Mouse (Mus musculus): ENCODE measurements around the gene Gm20661.
A peak's percentile ranks its signal among the peaks of the same experiment; 100 is the strongest.

The Gm20661 gene

DNA sequence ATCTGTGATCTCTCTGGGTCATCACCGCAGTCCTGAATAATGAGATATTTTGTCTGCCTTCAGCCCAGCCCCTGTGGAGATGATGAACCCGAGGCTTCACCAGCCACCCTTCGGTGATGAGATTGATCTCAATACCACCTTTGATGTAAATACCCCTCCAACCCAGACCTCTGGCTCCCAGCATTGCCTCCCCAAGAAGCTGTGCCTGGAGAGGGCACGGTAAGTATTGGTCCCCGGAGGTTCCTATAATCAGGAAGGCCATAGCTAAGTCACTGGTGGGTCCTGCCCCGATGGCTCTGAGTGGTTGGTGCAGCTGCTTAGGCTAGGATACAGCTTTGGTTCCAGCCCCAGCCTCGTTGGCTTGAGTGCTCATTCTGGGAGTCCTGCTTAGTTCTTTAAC is 14.3 kb upstream of the Gm20661 start:
- no peak for DNase-seq

- DNase-seq = no peak
Observed at GRCm38 (mm10) chr9:107970311-107970710, 12.5 kb upstream of the Gm20661 start.

DNA sequence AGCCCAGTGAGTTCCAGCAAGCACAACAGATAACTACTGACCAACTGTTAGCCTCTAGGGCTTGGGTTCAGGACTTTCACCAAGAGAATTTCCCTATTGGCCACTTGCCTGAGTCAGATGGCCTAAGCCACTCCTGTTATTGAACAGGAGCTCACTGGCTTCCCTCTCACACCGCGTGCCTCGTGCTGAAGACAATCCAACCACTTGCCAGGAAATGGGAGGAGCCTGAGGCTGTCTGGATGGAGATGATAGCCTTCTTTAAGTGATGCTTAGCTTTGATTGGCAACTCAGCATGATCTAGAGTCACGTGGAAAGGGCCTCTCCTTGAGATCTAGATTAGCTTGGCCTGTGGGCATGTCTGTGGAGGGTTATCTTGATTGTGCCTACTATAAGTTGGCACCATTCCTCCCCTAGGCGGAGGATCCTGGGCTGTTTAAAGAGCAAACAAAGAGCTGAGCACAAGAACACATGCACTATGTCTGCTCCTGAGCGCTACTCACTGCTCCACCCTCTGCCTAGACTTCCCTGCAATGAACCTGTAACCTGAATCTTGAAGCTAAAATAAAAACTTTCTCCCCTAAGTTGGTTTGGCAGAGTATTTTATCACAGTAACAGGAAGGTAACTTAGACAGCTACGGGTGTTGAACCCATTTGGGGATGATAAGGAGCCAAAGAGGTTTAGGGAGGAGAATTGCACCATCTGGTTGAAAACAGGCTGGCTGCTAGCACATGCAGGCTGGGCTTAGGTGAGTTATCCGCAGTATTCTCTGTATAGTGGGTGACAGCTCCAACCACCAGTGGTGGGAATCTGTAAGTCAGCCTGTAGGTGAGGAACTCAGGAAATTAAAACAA is 10.9 kb upstream of the Gm20661 start:
- no peak for DNase-seq

- DNase-seq = no peak
Observed at GRCm38 (mm10) chr9:107974491-107975171, 8.2 kb upstream of the Gm20661 start.

DNA sequence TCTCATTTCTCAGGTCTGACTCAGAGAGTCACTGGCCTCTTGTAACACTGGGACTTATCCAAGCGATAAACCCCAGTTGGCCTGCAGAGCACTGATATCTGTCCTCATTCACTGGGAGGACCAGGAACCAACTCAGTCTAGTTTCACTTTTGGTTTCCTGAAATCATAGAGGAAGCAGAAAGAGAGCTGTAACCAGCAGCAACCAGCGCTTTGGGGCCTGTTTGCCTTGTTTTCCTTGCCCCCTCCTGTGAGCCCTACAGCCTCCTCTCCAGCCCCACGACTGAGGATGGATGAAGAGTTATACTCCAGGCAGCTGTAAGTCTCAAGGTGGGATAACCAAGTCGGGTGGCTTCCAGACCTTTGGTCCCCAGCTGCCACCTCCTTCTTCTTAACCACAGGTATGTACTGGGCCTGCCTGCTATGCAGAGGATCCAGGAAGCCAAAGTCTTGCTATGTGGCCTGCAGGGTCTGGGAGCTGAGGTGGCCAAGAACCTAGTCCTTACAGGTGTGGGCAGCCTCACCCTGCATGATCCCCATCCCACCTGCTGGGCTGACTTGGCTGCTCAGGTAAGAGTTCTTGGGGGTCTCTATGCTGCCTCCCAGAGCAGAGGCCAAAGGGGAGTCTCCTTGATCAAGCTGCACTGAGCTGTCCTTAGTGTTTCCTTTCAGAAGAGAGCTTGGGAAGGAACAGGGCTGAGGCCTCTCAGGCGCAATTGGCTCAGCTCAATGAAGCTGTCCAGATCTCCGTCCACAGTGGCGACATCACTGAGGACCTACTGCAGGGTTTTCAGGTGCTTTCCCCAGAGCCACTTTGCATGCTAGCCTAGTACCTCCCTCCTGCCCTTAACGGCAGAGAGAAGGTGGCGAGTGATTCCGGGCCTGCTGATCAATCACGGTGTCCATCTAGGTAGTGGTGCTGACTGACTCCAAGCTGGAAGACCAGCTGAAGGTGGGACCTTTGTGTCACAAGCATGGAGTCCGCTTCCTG is 7.2 kb upstream of the Gm20661 start, which contains the start of gene Uba7:
Uba7 (plus strand) TSS at position 107 of the 988 bp plus-strand sequence.
- DNase-seq = no peak

DNA sequence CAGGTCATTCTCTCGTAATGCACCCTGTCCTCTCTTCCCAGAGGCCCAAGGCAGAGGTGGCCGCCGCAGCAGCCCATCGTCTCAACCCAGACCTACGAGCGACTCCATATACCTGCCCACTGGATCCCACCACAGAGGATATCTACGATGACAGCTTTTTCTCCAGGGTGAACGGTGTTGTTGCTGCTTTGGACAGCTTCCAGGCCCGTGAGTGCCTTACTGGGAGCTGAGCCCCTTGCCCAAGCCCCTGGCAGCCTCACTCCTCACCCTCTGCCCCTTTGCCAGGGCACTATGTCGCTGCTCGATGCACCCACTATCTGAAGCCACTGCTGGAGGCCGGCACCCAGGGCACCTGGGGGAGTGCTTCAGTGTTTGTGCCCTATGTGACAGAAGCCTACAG is 4.0 kb upstream of the Gm20661 start:
- DNase-seq = no peak

GRCm38 (mm10) chr9:107981684-107982605 is 913 bp upstream of the Gm20661 start:
- DNase-seq = peak; percentile 7

DNA sequence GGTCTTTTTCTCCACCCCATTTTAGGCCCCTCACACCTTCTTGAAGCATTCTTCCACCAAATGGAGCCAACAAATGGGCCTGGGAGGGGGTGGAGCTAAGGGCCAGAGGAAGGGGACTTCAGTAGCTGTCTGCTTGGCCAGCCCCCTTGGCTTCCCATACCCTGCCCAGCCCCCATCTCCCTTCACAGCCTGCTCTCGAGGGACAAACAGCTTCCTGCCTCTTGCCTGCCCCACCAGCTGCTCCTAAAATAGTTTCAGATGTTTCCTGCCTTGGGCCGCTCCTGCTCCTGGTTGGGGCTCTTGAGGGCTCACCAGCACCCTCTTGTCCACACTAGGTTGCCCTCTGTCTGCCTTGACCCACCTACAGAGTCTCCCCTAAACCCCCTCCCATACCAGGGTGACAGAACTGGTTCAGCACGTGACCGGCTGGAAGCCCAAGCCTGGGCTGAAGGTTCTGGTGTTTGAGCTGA is 598 bp downstream of the Gm20661 start:
- peak; percentile 82 for DNase-seq

- DNase-seq = no peak
Observed at GRCm38 (mm10) chr9:107984052-107984753, 1.3 kb downstream of the Gm20661 start.

- no peak for DNase-seq
Observed at GRCm38 (mm10) chr9:107984754-107985055, 1.8 kb downstream of the Gm20661 start.

DNA sequence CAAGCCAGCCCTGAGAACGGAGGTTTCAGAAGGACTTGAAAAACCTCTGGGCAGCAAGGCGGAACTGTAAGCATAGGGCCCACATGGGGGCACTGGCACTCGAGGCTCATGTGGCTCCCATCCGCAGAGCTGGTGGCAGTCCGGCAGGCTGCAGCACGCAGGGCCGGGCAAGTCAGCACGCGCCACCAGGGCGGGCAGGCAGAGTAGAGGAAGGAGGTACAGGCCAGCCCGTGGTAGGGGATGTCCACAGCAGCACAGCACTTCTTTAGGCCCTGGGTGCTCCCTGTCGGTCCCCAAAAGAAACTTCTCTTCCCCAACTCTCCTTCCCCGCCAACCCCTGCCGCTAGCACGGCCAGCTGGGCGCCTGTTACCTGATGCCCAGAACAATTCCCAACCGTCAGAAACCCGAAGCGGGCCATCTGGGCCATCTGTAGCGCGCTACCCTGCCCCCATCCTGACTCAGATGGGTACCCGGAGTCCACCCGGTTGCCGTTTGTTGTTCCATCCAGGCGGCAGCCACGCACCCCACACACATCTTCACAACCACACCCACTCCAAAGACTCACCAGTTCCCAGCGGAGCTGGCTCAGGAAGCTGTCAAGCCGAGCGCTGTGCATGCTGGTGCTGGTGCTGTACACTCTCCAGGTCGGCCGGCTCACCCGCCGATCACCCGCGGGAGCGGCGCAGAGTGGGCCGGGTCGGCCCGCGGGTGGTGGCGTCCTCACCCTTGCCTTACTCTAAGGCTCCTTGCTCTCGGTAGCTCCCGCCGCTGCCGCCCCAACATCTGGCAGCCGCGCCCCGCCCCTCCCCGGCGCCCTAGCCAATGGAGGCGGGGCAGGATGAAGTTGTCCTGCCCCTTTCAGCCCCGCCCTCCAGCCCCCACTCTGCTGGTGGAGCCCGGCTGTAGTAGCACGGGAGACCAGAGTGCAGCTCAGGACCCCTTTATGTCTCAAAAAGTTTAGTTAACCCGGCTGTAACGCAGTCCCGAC is 2.6 kb downstream of the Gm20661 start, which contains the start of gene Inka1:
Inka1 (minus strand) TSS at position 749 of the 989 bp plus-strand sequence.
- peak; percentile 92 for DNase-seq

DNA sequence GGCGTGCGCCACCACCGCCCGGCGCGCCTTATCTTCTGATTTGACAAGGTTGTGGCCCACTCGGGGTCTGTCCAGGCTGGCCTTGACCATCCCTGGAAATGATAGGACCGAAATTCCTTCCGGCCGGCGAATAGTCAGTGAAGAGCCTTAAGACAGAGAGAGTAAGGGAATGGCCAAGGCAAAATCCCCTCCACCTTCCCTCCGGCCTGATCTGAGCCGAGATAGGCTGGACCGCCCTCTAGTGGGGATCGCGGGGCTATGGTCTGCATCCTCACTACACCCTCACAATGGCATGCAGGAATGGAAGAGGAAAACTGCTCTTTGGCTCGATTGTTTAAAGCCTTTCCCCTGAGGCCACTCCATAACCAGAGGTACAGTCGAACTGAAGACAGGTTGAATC is 3.5 kb downstream of the Gm20661 start:
- DNase-seq = peak; percentile 90

- DNase-seq = no peak
Observed at GRCm38 (mm10) chr9:107987950-107988349, 5.1 kb downstream of the Gm20661 start.

DNA sequence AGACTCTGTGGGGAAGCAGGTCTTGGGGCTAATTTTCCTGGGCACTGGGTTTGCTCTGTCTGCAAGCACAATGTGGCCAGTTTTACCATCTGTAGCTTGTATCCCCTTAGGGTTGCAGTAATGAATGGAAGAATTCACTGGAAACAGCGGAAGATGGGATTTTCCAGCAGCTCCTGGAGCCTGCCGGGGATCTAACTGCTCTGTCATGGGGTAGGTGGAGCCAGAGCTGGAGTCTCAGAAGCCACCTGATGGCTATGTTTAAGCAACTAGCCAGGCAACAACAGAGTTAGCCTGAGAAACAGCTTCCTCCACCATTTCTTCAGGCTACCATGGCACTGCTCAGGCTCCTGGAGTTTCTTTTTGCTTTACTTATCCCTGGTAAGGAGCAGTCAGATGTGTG is 9.3 kb downstream of the Gm20661 start, which contains the start of gene Cdhr4:
Cdhr4 (plus strand) TSS at position 301 of the 400 bp plus-strand sequence.
- no peak for DNase-seq

GRCm38 (mm10) chr9:107993013-107993412 is 10.2 kb downstream of the Gm20661 start:
- DNase-seq = no peak

GRCm38 (mm10) chr9:107994464-107994863 is 11.6 kb downstream of the Gm20661 start:
- no peak for DNase-seq

DNA sequence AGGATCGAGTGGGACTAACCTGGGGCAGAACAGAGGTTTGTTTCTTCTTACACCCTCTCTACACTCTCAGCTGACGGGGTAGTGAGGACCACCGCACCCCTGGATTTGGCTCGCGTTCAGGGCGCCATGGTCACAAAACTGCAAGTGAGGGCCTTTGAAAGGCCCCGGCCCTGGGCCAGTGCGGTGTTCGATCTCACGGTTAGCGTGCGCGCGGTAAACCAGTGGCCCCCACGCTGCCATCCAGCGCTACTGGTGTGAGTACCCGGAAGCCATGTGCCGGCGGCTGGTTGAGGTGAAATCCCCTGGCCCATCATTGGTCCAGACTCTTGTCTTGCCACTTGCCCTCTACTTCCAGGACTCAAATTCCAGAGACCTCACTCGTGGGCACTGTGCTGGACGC is 12.7 kb downstream of the Gm20661 start:
- no peak for DNase-seq

GRCm38 (mm10) chr9:107996049-107996448 is 13.2 kb downstream of the Gm20661 start, which contains the start of gene Gm20662:
Gm20662 (plus strand) TSS chr9:107996349.
- no peak for DNase-seq

- peak; percentile 100 for DNase-seq
Observed at GRCm38 (mm10) chr9:108001922-108002770, 19.3 kb downstream of the Gm20661 start, which contains the start of gene Ip6k1. Ip6k1 (plus strand) TSS chr9:108002501.

Data from lung, postnatal 14 days (tissue).